Mouse (Mus musculus): ENCODE measurements around the gene Fam192a. TPM values are rescaled to one million over a fixed set of nuclear protein-coding genes. Genes with fewer than 3 reads are reported as not detected.

Fam192a gene
- total RNA-seq, 1 experiment from 2014 or later: 104 TPM

GRCm38 (mm10) chr8:94574159-94574907 is 27.5 kb downstream of the Fam192a start:
- ATAC-seq (replicated peaks; ENCODE audit: low read depth, poor library complexity, severe bottlenecking): no peak

GRCm38 (mm10) chr8:94571896-94572295 is 29.9 kb downstream of the Fam192a start:
- ATAC-seq (replicated peaks; ENCODE audit: low read depth, poor library complexity, severe bottlenecking): no peak

- ATAC-seq (replicated peaks; ENCODE audit: low read depth, poor library complexity, severe bottlenecking): no peak
Observed at GRCm38 (mm10) chr8:94569419-94569818, 32.4 kb downstream of the Fam192a start.

GRCm38 (mm10) chr8:94568098-94568497 is 33.7 kb downstream of the Fam192a start:
- ATAC-seq (replicated peaks; ENCODE audit: low read depth, poor library complexity, severe bottlenecking): no peak

GRCm38 (mm10) chr8:94567159-94567849 is 34.5 kb downstream of the Fam192a start:
- ATAC-seq (replicated peaks; ENCODE audit: low read depth, poor library complexity, severe bottlenecking): no peak

- no peak for ATAC-seq (replicated peaks; ENCODE audit: low read depth, poor library complexity, severe bottlenecking)
Observed at GRCm38 (mm10) chr8:94566446-94567158, 35.2 kb downstream of the Fam192a start.

GRCm38 (mm10) chr8:94566033-94566432 is 35.8 kb downstream of the Fam192a start:
- ATAC-seq (replicated peaks; ENCODE audit: low read depth, poor library complexity, severe bottlenecking): no peak

- no peak for ATAC-seq (replicated peaks; ENCODE audit: low read depth, poor library complexity, severe bottlenecking)
Observed at GRCm38 (mm10) chr8:94564421-94564820, 37.4 kb downstream of the Fam192a start.

- ATAC-seq (replicated peaks; ENCODE audit: low read depth, poor library complexity, severe bottlenecking): no peak
Observed at GRCm38 (mm10) chr8:94561256-94561655, 40.5 kb downstream of the Fam192a start.

GRCm38 (mm10) chr8:94557281-94557680 is 44.5 kb downstream of the Fam192a start:
- ATAC-seq (replicated peaks; ENCODE audit: low read depth, poor library complexity, severe bottlenecking): no peak

- ATAC-seq (replicated peaks; ENCODE audit: low read depth, poor library complexity, severe bottlenecking): no peak
Observed at GRCm38 (mm10) chr8:94552696-94553095, 49.1 kb downstream of the Fam192a start.

- peak; percentile 60 for ATAC-seq (replicated peaks; ENCODE audit: low read depth, poor library complexity, severe bottlenecking)
Observed at GRCm38 (mm10) chr8:94551471-94552422, 50.0 kb downstream of the Fam192a start.

- ATAC-seq (replicated peaks; ENCODE audit: low read depth, poor library complexity, severe bottlenecking): no peak
Observed at GRCm38 (mm10) chr8:94549998-94550397, 51.8 kb downstream of the Fam192a start.

- peak; percentile 39 for ATAC-seq (replicated peaks; ENCODE audit: low read depth, poor library complexity, severe bottlenecking)
Observed at GRCm38 (mm10) chr8:94549482-94549881, 52.3 kb downstream of the Fam192a start.

GRCm38 (mm10) chr8:94549041-94549440 is 52.8 kb downstream of the Fam192a start:
- no peak for ATAC-seq (replicated peaks; ENCODE audit: low read depth, poor library complexity, severe bottlenecking)

- peak; percentile 37 for ATAC-seq (replicated peaks; ENCODE audit: low read depth, poor library complexity, severe bottlenecking)
Observed at GRCm38 (mm10) chr8:94543981-94544380, 57.8 kb downstream of the Fam192a start.

- peak; percentile 81 for ATAC-seq (replicated peaks; ENCODE audit: low read depth, poor library complexity, severe bottlenecking)
Observed at GRCm38 (mm10) chr8:94540889-94541795, 60.7 kb downstream of the Fam192a start.

GRCm38 (mm10) chr8:94540025-94540424 is 61.8 kb downstream of the Fam192a start:
- ATAC-seq (replicated peaks; ENCODE audit: low read depth, poor library complexity, severe bottlenecking): no peak

GRCm38 (mm10) chr8:94537456-94537855 is 64.3 kb downstream of the Fam192a start:
- no peak for ATAC-seq (replicated peaks; ENCODE audit: low read depth, poor library complexity, severe bottlenecking)

All from common myeloid progenitor, adult 5-6 weeks (primary cell).